Mouse (Mus musculus): ENCODE data around the gene Myog.

- TF ChIP-seq CTCF (IDR thresholded peaks at IDR 0.05; ENCODE audit: control insufficient read depth, insufficient read depth, insufficient read length) (no peak), MYOD1 (IDR thresholded peaks at IDR 0.05; ENCODE audit: control insufficient read depth, insufficient read length, low read depth) (no peak), CEBPB (IDR thresholded peaks at IDR 0.05; ENCODE audit: low read depth) (no peak), USF1 (IDR thresholded peaks at IDR 0.05; ENCODE audit: low read depth) (no peak), MYOG (IDR thresholded peaks at IDR 0.05; ENCODE audit: control insufficient read depth, extremely low read depth, insufficient read length) (no peak)
These were observed 15.3 kb upstream of the Myog start for GRCm38 (mm10) chr1:134274483-134274920.
